Mouse (Mus musculus) small intestine, adult 2 months (tissue): ENCODE measurements around the gene Commd1.

Experiments
- CTCF ChIP-seq: fragments of 200-500 bp; IDR thresholded peaks from 2 replicates; pipeline ENCODE4 v1.5.1; 2012; ENCODE audit warnings: low read depth, mild to moderate bottlenecking, control low read depth, inconsistent platforms, low read length, moderate library complexity, mixed read lengths; ENCODE audit not compliant: insufficient replicate concordance, insufficient read length; ENCODE audit errors: extremely low read depth
- POLR2A ChIP-seq: fragments of 200-500 bp; IDR thresholded peaks from 2 replicates; pipeline ENCODE4 v1.6.1; 2012; ENCODE audit warnings: low read depth, mild to moderate bottlenecking, control low read depth, inconsistent platforms, low read length, moderate library complexity

- TF ChIP-seq POLR2A (no peak), CTCF (no peak)
These were observed 117.7 kb downstream of the Commd1 start for GRCm38 (mm10) chr11:22864305-22865060.
